In the genomic region with DNA sequence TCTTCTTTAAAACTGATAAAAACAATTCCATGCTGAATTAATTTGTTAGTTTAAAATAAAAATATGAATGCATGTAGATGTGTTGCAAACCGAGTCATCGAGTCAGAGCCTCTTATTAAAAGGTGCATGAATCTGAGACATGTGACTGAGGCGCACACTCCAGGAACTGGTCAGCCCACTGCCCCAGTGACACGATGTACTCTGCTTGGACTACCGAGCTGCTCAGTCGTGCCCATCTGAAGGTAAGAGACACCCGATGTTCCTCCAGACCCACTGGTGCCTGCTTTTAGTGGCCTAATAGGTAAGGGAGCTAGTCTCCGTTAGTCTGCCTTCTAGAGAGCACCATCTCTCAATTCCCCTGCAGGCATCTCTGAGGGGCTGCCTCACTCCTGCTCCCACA, we compare ENCODE assay signal across 28 mouse cellular contexts.
"Had no signal": no experiment of that assay in that cellular context is flagged by ENCODE, and none has a peak within 500 bp of the region (broad histone marks: within the 10 kb centered on the region; RNA-seq: fewer than 3 reads in every experiment).

No protein-coding gene starts in this region.

- ATAC-seq: forebrain, embryonic 13.5 days; forebrain, embryonic 14.5 days; forebrain, embryonic 15.5 days; forebrain, embryonic 16.5 days; forebrain, postnatal 0 days had no signal

- H3K9me3 ChIP-seq: embryonic facial prominence, embryonic 10.5 days; embryonic facial prominence, embryonic 12.5 days; embryonic facial prominence, embryonic 13.5 days; embryonic facial prominence, embryonic 15.5 days; forebrain, embryonic 10.5 days; forebrain, embryonic 12.5 days; forebrain, embryonic 13.5 days; forebrain, embryonic 15.5 days had no signal

- H3K27me3 ChIP-seq: embryonic facial prominence, embryonic 12.5 days; embryonic facial prominence, embryonic 13.5 days; embryonic facial prominence, embryonic 15.5 days; forebrain, embryonic 12.5 days; forebrain, embryonic 13.5 days; forebrain, embryonic 15.5 days had no signal

- H3K36me3 ChIP-seq: embryonic facial prominence, embryonic 10.5 days; embryonic facial prominence, embryonic 12.5 days; embryonic facial prominence, embryonic 13.5 days; embryonic facial prominence, embryonic 15.5 days; forebrain, embryonic 10.5 days; forebrain, embryonic 12.5 days; forebrain, embryonic 15.5 days had no signal

- H3K9ac ChIP-seq: embryonic facial prominence, embryonic 12.5 days; embryonic facial prominence, embryonic 13.5 days; embryonic facial prominence, embryonic 15.5 days; forebrain, embryonic 12.5 days; forebrain, embryonic 13.5 days; forebrain, embryonic 15.5 days; forebrain, postnatal 0 days had no signal

- H3K4me3 ChIP-seq: embryonic facial prominence, embryonic 10.5 days; embryonic facial prominence, embryonic 12.5 days; embryonic facial prominence, embryonic 13.5 days; embryonic facial prominence, embryonic 15.5 days; erythroblast, embryonic 14.5 days; forebrain, embryonic 10.5 days; forebrain, embryonic 12.5 days; forebrain, embryonic 13.5 days; forebrain, embryonic 15.5 days; gastrocnemius, adult 2 months; heart, adult 2 months had no signal

- H3K4me2 ChIP-seq: embryonic facial prominence, embryonic 12.5 days; embryonic facial prominence, embryonic 13.5 days; embryonic facial prominence, embryonic 15.5 days; forebrain, embryonic 12.5 days; forebrain, embryonic 13.5 days; forebrain, embryonic 15.5 days had no signal

- DNase-seq: cerebellum, adult 2 months; cerebellum, adult 8-10 months; cerebellum, adult 9-10 months; cerebellum, adult 9-11 months; cerebellum, postnatal 10 days; cerebellum, postnatal 14 days; cerebellum, postnatal 25 days; cerebellum, postnatal 36 days; embryo, embryonic 11 days; forebrain, postnatal 0 days; gastrocnemius, adult 2 months; gastrocnemius, postnatal 10 days; gastrocnemius, postnatal 14 days; gastrocnemius, postnatal 25 days; gastrocnemius, postnatal 36 days; heart, adult 18-20 months; heart, adult 2 months had no signal

- H3K27ac ChIP-seq: embryonic facial prominence, embryonic 10.5 days; embryonic facial prominence, embryonic 12.5 days; embryonic facial prominence, embryonic 13.5 days; embryonic facial prominence, embryonic 15.5 days; forebrain, embryonic 10.5 days; forebrain, embryonic 12.5 days; forebrain, embryonic 13.5 days; forebrain, embryonic 15.5 days; gastrocnemius, adult 2 months; heart, adult 2 months had no signal
